Comparison of ENCODE assay signal across 8 mouse cellular contexts in the genomic region with DNA sequence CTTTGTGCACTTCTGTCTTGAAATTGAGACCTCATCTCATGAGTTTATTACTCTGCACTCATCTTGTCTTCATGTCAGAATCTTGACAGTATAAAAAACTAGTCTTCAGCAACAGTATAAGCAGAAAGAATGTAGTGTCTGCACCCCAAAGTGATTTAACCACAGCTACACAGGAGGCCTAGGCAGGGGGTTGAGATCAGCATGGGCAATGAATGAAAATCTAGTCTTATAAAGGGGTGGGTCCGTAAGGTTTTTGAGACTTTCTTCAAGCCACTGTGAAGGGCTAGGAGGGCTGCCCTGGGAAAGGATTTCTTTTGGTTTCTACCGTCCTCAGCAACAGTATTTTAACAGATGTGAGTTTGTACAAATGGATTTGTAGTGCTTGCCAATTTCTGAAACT. TPM values are rescaled to one million over a fixed set of nuclear protein-coding genes. Genes with fewer than 3 reads are reported as not detected.
DNase-seq lines count a peak whose midpoint lies in the region; ATAC-seq and TF ChIP-seq lines count a peak whose summit lies in the region.

No protein-coding gene starts in this region.

- no peaks in the 10 kb centered on the region for H3K9me3 ChIP-seq in erythroblast, embryonic 14.5 days (ENCODE audit: control insufficient read depth, low read length)
- H3K9me3 ChIP-seq in limb, embryonic 12.5 days = no peaks in the 10 kb centered on the region
- H3K9me3 ChIP-seq in stomach, embryonic 15.5 days = no peaks in the 10 kb centered on the region

- peaks cover 52% of the 10 kb centered on the region for H3K36me3 ChIP-seq in erythroblast, embryonic 14.5 days (ENCODE audit: control insufficient read depth)
- peaks cover 14% of the 10 kb centered on the region for H3K36me3 ChIP-seq in spleen, adult 2 months (ENCODE audit: control insufficient read depth, insufficient read depth, low read length)
- H3K36me3 ChIP-seq in limb, embryonic 12.5 days = peaks cover 53% of the 10 kb centered on the region
- H3K36me3 ChIP-seq in stomach, embryonic 15.5 days = peaks cover 7% of the 10 kb centered on the region

- TF ChIP-seq POLR2A in spleen, adult 2 months (IDR thresholded peaks at IDR 0.05; ENCODE audit: low read depth, low read length) = no peak

- no peak overlapping the region for H3K9ac ChIP-seq in limb, embryonic 12.5 days (replicated peaks)
- no peak overlapping the region for H3K9ac ChIP-seq in stomach, embryonic 15.5 days

- H3K27ac ChIP-seq in spleen, adult 2 months (ENCODE audit: insufficient read depth, low read length) = no peak overlapping the region
- peak overlapping the region; percentile 37; the same call in 1 of the 2 replicates for H3K27ac ChIP-seq in limb, embryonic 12.5 days
- H3K27ac ChIP-seq in stomach, embryonic 15.5 days = peak overlapping the region; percentile 17; the same call in 1 of the 2 replicates

- WGBS in spleen, adult 2 months = 68% methylated on average over 2 of the region's 2 CpGs
- WGBS in limb, embryonic 12.5 days = 49% methylated on average over 2 of the region's 2 CpGs
- WGBS in stomach, embryonic 15.5 days = 41% methylated on average over 2 of the region's 2 CpGs

- H3K4me2 ChIP-seq in limb, embryonic 12.5 days = peak overlapping the region; percentile 65
- peak overlapping the region; percentile 53; the same call in 1 of the 2 replicates for H3K4me2 ChIP-seq in stomach, embryonic 15.5 days

- peaks cover 31% of the 10 kb centered on the region for H3K4me1 ChIP-seq in erythroblast, embryonic 14.5 days (ENCODE audit: control insufficient read depth)
- H3K4me1 ChIP-seq in spleen, adult 2 months (ENCODE audit: control insufficient read depth, insufficient read depth, insufficient read length) = peaks cover 3% of the 10 kb centered on the region; the same call in 1 of the 2 replicates
- 0 out of 2 replicates have a peak, but pooled peaks cover 8% of the 10 kb centered on the region for H3K4me1 ChIP-seq in limb, embryonic 12.5 days (replicated peaks)
- H3K4me1 ChIP-seq in stomach, embryonic 15.5 days = peaks cover 5% of the 10 kb centered on the region; the same call in 1 of the 2 replicates

- no peak for DNase-seq in spleen, adult 2 months (ENCODE audit: low read depth in 1 of 2, low spot score in 2 of 2)
- DNase-seq in spleen, adult 12 weeks (ENCODE audit: low spot score) = no peak
- no peak for DNase-seq in thymus, postnatal 0 days (ENCODE audit: low spot score)
- DNase-seq in urinary bladder, adult 18-20 months (ENCODE audit: low spot score in 2 of 2) = no peak

- no peak; the same call in 1 of the 2 replicates for ATAC-seq in erythroblast, adult 5-6 weeks (replicated peaks; ENCODE audit: low FRiP score, poor library complexity, severe bottlenecking)
- no peak for ATAC-seq in limb, embryonic 12.5 days (ENCODE audit: insufficient number of reproducible peaks, insufficient read depth, low FRiP score, low TSS enrichment, low read depth)
- no peak for ATAC-seq in stomach, embryonic 15.5 days (ENCODE audit: insufficient read depth, low FRiP score, low read depth)

- TF ChIP-seq CTCF in spleen, adult 2 months (IDR thresholded peaks at IDR 0.05; ENCODE audit: extremely low read depth, insufficient read depth, insufficient read length, insufficient replicate concordance) = no peak

- peak overlapping the region; percentile 85 for H3K4me3 ChIP-seq in erythroblast, embryonic 14.5 days (replicated peaks)
- peak overlapping the region; percentile 70 for H3K4me3 ChIP-seq in spleen, adult 2 months (ENCODE audit: extremely low read depth, insufficient read depth, insufficient read length)
- peak overlapping the region; percentile 61 for H3K4me3 ChIP-seq in limb, embryonic 12.5 days (replicated peaks)
- H3K4me3 ChIP-seq in stomach, embryonic 15.5 days (replicated peaks) = peak overlapping the region; percentile 71

- no peaks in the 10 kb centered on the region for H3K27me3 ChIP-seq in erythroblast, embryonic 14.5 days (ENCODE audit: control insufficient read depth)
- H3K27me3 ChIP-seq in spleen, adult 2 months (ENCODE audit: control insufficient read depth, insufficient read depth, low read length) = no peaks in the 10 kb centered on the region
- no peaks in the 10 kb centered on the region for H3K27me3 ChIP-seq in limb, embryonic 12.5 days
- no peaks in the 10 kb centered on the region for H3K27me3 ChIP-seq in stomach, embryonic 15.5 days (replicated peaks)

RNA-seq across cellular contexts. Expression of a gene that starts 0.3 kb away (rescaled TPM):
- polyA plus RNA-seq in erythroblast, embryonic 14.5 days (2012) = 1.0 and 1.4 TPM in 2 replicates
- total RNA-seq in erythroblast, adult 5-6 weeks (2015; ENCODE audit: low replicate concordance) = 4.6 and 10.4 TPM in 2 replicates
- total RNA-seq in erythroblast, adult 5-6 weeks (2017; ENCODE audit: low replicate concordance) = 7.1 and 8.4 TPM in 2 replicates
- 19.7 and 19.9 TPM in 2 replicates for polyA plus RNA-seq in spleen, adult 2 months (2012; rRNA removed)
- polyA plus RNA-seq in limb, embryonic 12.5 days (2016; fragmentation: Nextera tagmentation; extraction: Ambion mirVana) = 63.0 and 68.8 TPM in 2 replicates
- polyA plus RNA-seq in stomach, embryonic 15.5 days (2015; fragmentation: Nextera tagmentation; extraction: Ambion mirVana) = 51.3 and 54.3 TPM in 2 replicates
- 78.1 and 80.2 TPM in 2 replicates for polyA plus RNA-seq in thymus, postnatal 0 days (2015; fragmentation: Nextera tagmentation; extraction: Ambion mirVana)

RNA-seq across cellular contexts. Expression of a gene that starts 10.7 kb away (rescaled TPM):
- polyA plus RNA-seq in erythroblast, embryonic 14.5 days (2012) = 0.05 TPM in 1 of 2 replicates, not detected in the other
- 0.84 TPM in 1 of 2 replicates, not detected in the other for total RNA-seq in erythroblast, adult 5-6 weeks (2015; ENCODE audit: low replicate concordance)
- 0.28 and 0.68 TPM in 2 replicates for total RNA-seq in erythroblast, adult 5-6 weeks (2017; ENCODE audit: low replicate concordance)
- polyA plus RNA-seq in spleen, adult 2 months (2012; rRNA removed) = 1.6 TPM in 2 replicates
- polyA plus RNA-seq in limb, embryonic 12.5 days (2016; fragmentation: Nextera tagmentation; extraction: Ambion mirVana) = 0.70 and 1.0 TPM in 2 replicates
- polyA plus RNA-seq in stomach, embryonic 15.5 days (2015; fragmentation: Nextera tagmentation; extraction: Ambion mirVana) = 0.40 and 0.59 TPM in 2 replicates
- 0.62 and 0.81 TPM in 2 replicates for polyA plus RNA-seq in thymus, postnatal 0 days (2015; fragmentation: Nextera tagmentation; extraction: Ambion mirVana)

RNA-seq across cellular contexts. Expression of a gene that starts 11.1 kb away (rescaled TPM):
- 1.9 and 2.5 TPM in 2 replicates for polyA plus RNA-seq in erythroblast, embryonic 14.5 days (2012)
- total RNA-seq in erythroblast, adult 5-6 weeks (2015; ENCODE audit: low replicate concordance) = 1.5 and 2.7 TPM in 2 replicates
- 6.9 and 8.5 TPM in 2 replicates for total RNA-seq in erythroblast, adult 5-6 weeks (2017; ENCODE audit: low replicate concordance)
- 11.6 and 15.9 TPM in 2 replicates for polyA plus RNA-seq in spleen, adult 2 months (2012; rRNA removed)
- polyA plus RNA-seq in limb, embryonic 12.5 days (2016; fragmentation: Nextera tagmentation; extraction: Ambion mirVana) = 67.6 and 74.2 TPM in 2 replicates
- polyA plus RNA-seq in stomach, embryonic 15.5 days (2015; fragmentation: Nextera tagmentation; extraction: Ambion mirVana) = 53.5 and 54.6 TPM in 2 replicates
- polyA plus RNA-seq in thymus, postnatal 0 days (2015; fragmentation: Nextera tagmentation; extraction: Ambion mirVana) = 67.1 and 71.3 TPM in 2 replicates

RNA-seq across cellular contexts. Expression of a gene that starts 11.3 kb away (rescaled TPM):
- polyA plus RNA-seq in erythroblast, embryonic 14.5 days (2012) = 6.8 and 9.0 TPM in 2 replicates
- 89.5 and 91.3 TPM in 2 replicates for total RNA-seq in erythroblast, adult 5-6 weeks (2015; ENCODE audit: low replicate concordance)
- total RNA-seq in erythroblast, adult 5-6 weeks (2017; ENCODE audit: low replicate concordance) = 66.5 and 67.1 TPM in 2 replicates
- polyA plus RNA-seq in spleen, adult 2 months (2012; rRNA removed) = 158 and 177 TPM in 2 replicates
- 594 and 653 TPM in 2 replicates for polyA plus RNA-seq in limb, embryonic 12.5 days (2016; fragmentation: Nextera tagmentation; extraction: Ambion mirVana)
- polyA plus RNA-seq in stomach, embryonic 15.5 days (2015; fragmentation: Nextera tagmentation; extraction: Ambion mirVana) = 495 and 515 TPM in 2 replicates
- polyA plus RNA-seq in thymus, postnatal 0 days (2015; fragmentation: Nextera tagmentation; extraction: Ambion mirVana) = 529 and 550 TPM in 2 replicates

RNA-seq across cellular contexts. Expression of a gene that starts 17.0 kb away (rescaled TPM):
- 1.1 and 1.7 TPM in 2 replicates for polyA plus RNA-seq in erythroblast, embryonic 14.5 days (2012)
- total RNA-seq in erythroblast, adult 5-6 weeks (2015; ENCODE audit: low replicate concordance) = 9.6 and 14.2 TPM in 2 replicates
- 12.0 and 20.5 TPM in 2 replicates for total RNA-seq in erythroblast, adult 5-6 weeks (2017; ENCODE audit: low replicate concordance)
- 44.6 and 45.1 TPM in 2 replicates for polyA plus RNA-seq in spleen, adult 2 months (2012; rRNA removed)
- 96.1 and 96.7 TPM in 2 replicates for polyA plus RNA-seq in limb, embryonic 12.5 days (2016; fragmentation: Nextera tagmentation; extraction: Ambion mirVana)
- 123 and 124 TPM in 2 replicates for polyA plus RNA-seq in stomach, embryonic 15.5 days (2015; fragmentation: Nextera tagmentation; extraction: Ambion mirVana)
- polyA plus RNA-seq in thymus, postnatal 0 days (2015; fragmentation: Nextera tagmentation; extraction: Ambion mirVana) = 71.6 and 76.7 TPM in 2 replicates
